Mouse (Mus musculus): Measurements from ENCODE around the gene Popdc3. TPM values are rescaled to one million over a fixed set of nuclear protein-coding genes. Genes with fewer than 3 reads are reported as not detected.
A peak's percentile ranks its signal among the peaks of the same experiment; 100 is the strongest.
"Not testable (repeated sequence)": the region's sequence is repeated elsewhere in the genome, so short reads cannot be mapped to it uniquely, and the experiment has no call there.

Gene Popdc3
- polyA plus RNA-seq, 1 experiment from 2014 or later, result 15.5 TPM

DNA sequence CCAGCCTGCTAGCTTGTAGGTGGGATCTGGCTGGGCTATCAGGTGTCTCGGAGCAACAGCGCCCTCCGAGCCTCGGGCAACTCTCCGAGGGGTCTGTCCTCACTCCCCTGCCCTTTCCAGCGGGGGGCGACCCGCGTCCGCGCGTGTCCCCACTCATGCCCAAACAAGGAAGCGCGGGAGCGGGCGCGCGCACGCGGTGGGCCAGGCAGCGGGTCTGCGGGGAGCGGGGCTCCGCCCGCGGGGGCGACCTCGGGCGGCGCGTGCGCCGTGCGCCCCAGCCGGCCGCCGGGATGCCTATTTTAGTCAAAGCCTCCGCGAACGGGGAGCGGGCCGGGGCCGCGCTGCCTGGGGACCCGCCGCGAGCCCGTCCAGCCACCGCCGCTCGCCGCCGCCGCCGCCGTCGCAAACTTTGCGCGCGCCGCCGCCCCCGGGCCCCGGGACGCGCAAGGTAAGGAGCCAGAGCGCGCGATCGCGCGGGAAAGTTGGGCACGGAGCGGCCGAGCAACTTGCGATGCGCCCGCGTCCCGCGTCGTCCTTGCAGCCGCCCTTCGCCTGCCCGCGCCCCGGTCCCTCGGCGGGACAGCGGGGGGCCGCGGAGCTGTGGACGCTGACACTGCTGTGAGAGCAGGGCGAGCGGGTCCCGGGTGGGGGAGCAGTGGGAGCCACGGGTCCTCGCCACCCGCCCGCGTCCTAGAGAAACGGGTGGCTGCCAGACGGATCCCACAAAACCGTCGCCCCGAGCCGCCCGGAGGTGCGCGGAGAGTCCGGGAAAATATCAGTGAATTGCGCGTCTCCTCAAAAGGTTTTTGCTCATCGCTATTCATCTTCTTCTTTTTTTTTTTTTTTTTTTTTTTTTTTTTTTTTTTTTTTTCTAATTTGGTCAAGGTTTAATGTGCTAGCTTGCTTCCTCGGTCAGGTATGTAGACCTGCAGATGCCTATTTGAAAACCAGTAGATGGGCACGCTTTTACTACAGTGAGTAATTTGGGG lies 157.8 kb downstream of the Popdc3 start, which contains the start of gene Bves:
Gene Bves (plus strand): TSS at position 339 of the 989 bp plus-strand sequence.
- ATAC-seq (replicated peaks; ENCODE audit: insufficient number of reproducible peaks, low FRiP score, low TSS enrichment), result peak; percentile 84
- under 1% methylated on average over 110 of the region's 116 CpGs for WGBS (ENCODE audit: insufficient replicate concordance)
- peaks cover 3% of the 10 kb centered on the region for H3K27me3 ChIP-seq (ENCODE audit: control insufficient read depth, insufficient read depth, low read length)
- peak within 1 kb of the TSS; percentile 83 for H3K4me3 ChIP-seq (ENCODE audit: low read depth, low read length)
- peak within 1 kb of the TSS; percentile 91 for H3K27ac ChIP-seq (ENCODE audit: low read depth, low read length)
- no peaks in the 10 kb centered on the region for H3K9me3 ChIP-seq (replicated peaks; ENCODE audit: control insufficient read depth, low read length)
- peaks cover 12% of the 10 kb centered on the region; the same call in 1 of the 2 replicates for H3K4me1 ChIP-seq (ENCODE audit: control insufficient read depth, insufficient read depth, low read length)
- H3K4me2 ChIP-seq, result peak within 1 kb of the TSS; percentile 68
- H3K36me3 ChIP-seq (ENCODE audit: control insufficient read depth, insufficient read depth, low read length), result no peaks in the 10 kb centered on the region
- H3K9ac ChIP-seq (ENCODE audit: low read depth, low read length), result peak within 1 kb of the TSS; percentile 95

- H3K27ac ChIP-seq (ENCODE audit: low read depth, low read length), result no peak overlapping the region
- peaks cover 6% of the 10 kb centered on the region for H3K36me3 ChIP-seq (ENCODE audit: control insufficient read depth, insufficient read depth, low read length)
- H3K4me1 ChIP-seq (ENCODE audit: control insufficient read depth, insufficient read depth, low read length), result peaks cover 12% of the 10 kb centered on the region; the same call in 1 of the 2 replicates
- 67% methylated on average over 7 of the region's 7 CpGs for WGBS (ENCODE audit: insufficient replicate concordance)
- peaks cover 3% of the 10 kb centered on the region for H3K27me3 ChIP-seq (ENCODE audit: control insufficient read depth, insufficient read depth, low read length)
- ATAC-seq (replicated peaks; ENCODE audit: insufficient number of reproducible peaks, low FRiP score, low TSS enrichment), result no peak
- H3K9ac ChIP-seq (ENCODE audit: low read depth, low read length), result no peak overlapping the region
- no peak overlapping the region for H3K4me2 ChIP-seq
- H3K4me3 ChIP-seq (ENCODE audit: low read depth, low read length), result no peak overlapping the region
- H3K9me3 ChIP-seq (replicated peaks; ENCODE audit: control insufficient read depth, low read length), result peaks cover 2% of the 10 kb centered on the region; the same call in 1 of the 2 replicates
These were observed 161.2 kb downstream of the Popdc3 start for GRCm38 (mm10) chr10:45339106-45339505.

GRCm38 (mm10) chr10:45344381-45344780 lies 166.5 kb downstream of the Popdc3 start:
- H3K36me3 ChIP-seq (ENCODE audit: control insufficient read depth, insufficient read depth, low read length), result peaks cover 10% of the 10 kb centered on the region
- WGBS (ENCODE audit: insufficient replicate concordance), result 79% methylated on average over 4 of the region's 4 CpGs

GRCm38 (mm10) chr10:45345217-45345616 lies 167.3 kb downstream of the Popdc3 start:
- Histone ChIP-seq H3K36me3 (ENCODE audit: control insufficient read depth, insufficient read depth, low read length) (peaks cover 10% of the 10 kb centered on the region), H3K4me2 (no peak overlapping the region), H3K4me3 (ENCODE audit: low read depth, low read length) (no peak overlapping the region), H3K27ac (ENCODE audit: low read depth, low read length) (no peak overlapping the region), H3K4me1 (ENCODE audit: control insufficient read depth, insufficient read depth, low read length) (peaks cover 3% of the 10 kb centered on the region; the same call in 1 of the 2 replicates), H3K27me3 (ENCODE audit: control insufficient read depth, insufficient read depth, low read length) (no peaks in the 10 kb centered on the region), H3K9me3 (replicated peaks; ENCODE audit: control insufficient read depth, low read length) (peaks cover 5% of the 10 kb centered on the region; the same call in 1 of the 2 replicates), H3K9ac (ENCODE audit: low read depth, low read length) (no peak overlapping the region)
- WGBS (ENCODE audit: insufficient replicate concordance), result 83% methylated on average over 9 of the region's 9 CpGs
- ATAC-seq (replicated peaks; ENCODE audit: insufficient number of reproducible peaks, low FRiP score, low TSS enrichment), result no peak

More at GRCm38 (mm10) chr10:45344381-45344780, 166.5 kb downstream of the Popdc3 start:
- H3K27me3 ChIP-seq (ENCODE audit: control insufficient read depth, insufficient read depth, low read length), result no peaks in the 10 kb centered on the region
- no peak for ATAC-seq (replicated peaks; ENCODE audit: insufficient number of reproducible peaks, low FRiP score, low TSS enrichment)
- H3K9ac ChIP-seq (ENCODE audit: low read depth, low read length), result no peak overlapping the region
- peaks cover 7% of the 10 kb centered on the region; the same call in 1 of the 2 replicates for H3K4me1 ChIP-seq (ENCODE audit: control insufficient read depth, insufficient read depth, low read length)
- H3K4me3 ChIP-seq (ENCODE audit: low read depth, low read length), result no peak overlapping the region
- no peak overlapping the region for H3K4me2 ChIP-seq
- no peak overlapping the region for H3K27ac ChIP-seq (ENCODE audit: low read depth, low read length)
- H3K9me3 ChIP-seq (replicated peaks; ENCODE audit: control insufficient read depth, low read length), result peaks cover 5% of the 10 kb centered on the region; the same call in 1 of the 2 replicates

DNA sequence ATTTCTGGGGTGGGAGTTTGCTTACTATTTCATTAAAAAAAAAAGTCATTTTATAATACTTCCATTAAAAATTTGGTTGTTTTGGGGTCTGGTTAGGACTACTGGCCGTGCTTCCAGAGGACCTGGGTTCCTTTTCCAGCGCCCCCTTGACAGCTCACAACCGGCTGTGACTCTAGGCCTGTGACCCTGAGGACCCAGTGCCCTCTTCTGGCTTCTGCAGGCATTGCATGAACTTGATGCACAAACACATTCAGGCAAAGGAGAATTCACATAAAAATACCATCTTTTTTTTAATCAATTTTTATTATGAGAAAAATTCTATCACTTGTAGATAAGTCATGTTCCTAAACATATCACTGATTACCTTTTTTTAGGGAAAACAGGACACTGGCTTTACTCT lies 170.2 kb downstream of the Popdc3 start:
- not testable (repeated sequence) for H3K36me3 ChIP-seq (ENCODE audit: control insufficient read depth, insufficient read depth, low read length); H3K9ac ChIP-seq (ENCODE audit: low read depth, low read length); ATAC-seq (replicated peaks; ENCODE audit: insufficient number of reproducible peaks, low FRiP score, low TSS enrichment); H3K9me3 ChIP-seq (replicated peaks; ENCODE audit: control insufficient read depth, low read length); H3K27ac ChIP-seq (ENCODE audit: low read depth, low read length); H3K27me3 ChIP-seq (ENCODE audit: control insufficient read depth, insufficient read depth, low read length); H3K4me3 ChIP-seq (ENCODE audit: low read depth, low read length); H3K4me2 ChIP-seq; H3K4me1 ChIP-seq (ENCODE audit: control insufficient read depth, insufficient read depth, low read length)
- WGBS (ENCODE audit: insufficient replicate concordance), result 75% methylated on average over 3 of the region's 3 CpGs

DNA sequence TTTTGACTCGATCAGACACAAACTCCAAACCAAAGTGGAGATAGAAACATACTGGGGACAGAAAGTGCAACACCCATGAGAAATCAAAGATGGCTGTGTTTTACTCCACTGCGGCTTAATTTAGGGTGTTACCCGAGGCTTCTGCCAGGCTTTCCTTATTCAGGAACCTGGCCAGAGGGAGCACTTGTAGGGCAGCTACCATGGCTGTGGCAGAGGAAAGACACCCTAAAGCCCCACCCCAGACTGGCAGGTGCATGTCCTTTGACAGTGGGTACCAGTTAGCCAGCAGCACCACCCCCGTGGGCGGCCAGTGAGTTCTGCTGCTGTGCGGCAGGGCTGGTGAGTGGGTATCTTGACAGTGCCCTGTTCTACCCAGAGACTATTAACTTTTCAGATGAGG lies 178.2 kb downstream of the Popdc3 start:
- Histone ChIP-seq H3K27me3 (ENCODE audit: control insufficient read depth, insufficient read depth, low read length) (no peaks in the 10 kb centered on the region), H3K4me1 (ENCODE audit: control insufficient read depth, insufficient read depth, low read length) (no peaks in the 10 kb centered on the region), H3K4me3 (ENCODE audit: low read depth, low read length) (no peak overlapping the region), H3K4me2 (no peak overlapping the region), H3K9me3 (replicated peaks; ENCODE audit: control insufficient read depth, low read length) (no peaks in the 10 kb centered on the region), H3K36me3 (ENCODE audit: control insufficient read depth, insufficient read depth, low read length) (peaks cover 6% of the 10 kb centered on the region; the same call in 1 of the 2 replicates), H3K27ac (ENCODE audit: low read depth, low read length) (no peak overlapping the region), H3K9ac (ENCODE audit: low read depth, low read length) (no peak overlapping the region)
- WGBS (ENCODE audit: insufficient replicate concordance), result 85% methylated on average over 6 of the region's 6 CpGs
- ATAC-seq (replicated peaks; ENCODE audit: insufficient number of reproducible peaks, low FRiP score, low TSS enrichment), result no peak

- 42% methylated on average over 5 of the region's 5 CpGs for WGBS (ENCODE audit: insufficient replicate concordance)
- no peak overlapping the region; the same call in 1 of the 2 replicates for H3K27ac ChIP-seq (ENCODE audit: low read depth, low read length)
- H3K4me3 ChIP-seq (ENCODE audit: low read depth, low read length), result no peak overlapping the region
- no peaks in the 10 kb centered on the region for H3K9me3 ChIP-seq (replicated peaks; ENCODE audit: control insufficient read depth, low read length)
- no peak overlapping the region for H3K9ac ChIP-seq (ENCODE audit: low read depth, low read length)
- peaks cover 5% of the 10 kb centered on the region for H3K36me3 ChIP-seq (ENCODE audit: control insufficient read depth, insufficient read depth, low read length)
- H3K27me3 ChIP-seq (ENCODE audit: control insufficient read depth, insufficient read depth, low read length), result no peaks in the 10 kb centered on the region
- H3K4me1 ChIP-seq (ENCODE audit: control insufficient read depth, insufficient read depth, low read length), result peaks cover 3% of the 10 kb centered on the region; the same call in 1 of the 2 replicates
- no peak overlapping the region for H3K4me2 ChIP-seq
- no peak for ATAC-seq (replicated peaks; ENCODE audit: insufficient number of reproducible peaks, low FRiP score, low TSS enrichment)
These were observed 185.5 kb downstream of the Popdc3 start for GRCm38 (mm10) chr10:45363396-45363795.

- peaks cover 5% of the 10 kb centered on the region; the same call in 1 of the 2 replicates for H3K36me3 ChIP-seq (ENCODE audit: control insufficient read depth, insufficient read depth, low read length)
- ATAC-seq (replicated peaks; ENCODE audit: insufficient number of reproducible peaks, low FRiP score, low TSS enrichment), result no peak
These were observed 189.2 kb downstream of the Popdc3 start for GRCm38 (mm10) chr10:45366987-45367705.

More at GRCm38 (mm10) chr10:45366987-45367705, 189.2 kb downstream of the Popdc3 start:
- Histone ChIP-seq H3K9me3 (replicated peaks; ENCODE audit: control insufficient read depth, low read length) (no peaks in the 10 kb centered on the region), H3K27ac (ENCODE audit: low read depth, low read length) (no peak overlapping the region), H3K27me3 (ENCODE audit: control insufficient read depth, insufficient read depth, low read length) (no peaks in the 10 kb centered on the region), H3K4me2 (no peak overlapping the region), H3K4me3 (ENCODE audit: low read depth, low read length) (no peak overlapping the region), H3K4me1 (ENCODE audit: control insufficient read depth, insufficient read depth, low read length) (peaks cover 3% of the 10 kb centered on the region; the same call in 1 of the 2 replicates), H3K9ac (ENCODE audit: low read depth, low read length) (no peak overlapping the region)
- WGBS (ENCODE audit: insufficient replicate concordance), result 85% methylated on average over 17 of the region's 17 CpGs
